Mouse (Mus musculus) kidney, adult 2 months (tissue): Measurements from ENCODE around the gene Nme1. TPM values are rescaled to one million over a fixed set of nuclear protein-coding genes. Genes with fewer than 3 reads are reported as not detected.

Source experiments
- DNase-seq: peaks from one replicate; pipeline ENCODE4 v3.0.0; 2021
- H3K27ac ChIP-seq: fragments of 200-500 bp; 2 replicates; pipeline ENCODE4 v1.5.1; 2012; ENCODE audit warnings: low read depth, low read length, control low read depth, inconsistent platforms; ENCODE audit not compliant: insufficient read depth
- H3K27me3 ChIP-seq: fragments of 200-500 bp; replicated peaks from 2 replicates; pipeline ENCODE4 v1.6.1; 2012; ENCODE audit warnings: mild to moderate bottlenecking, moderate library complexity, low read length, inconsistent platforms; ENCODE audit not compliant: control insufficient read depth, insufficient read depth
- H3K36me3 ChIP-seq: fragments of 200-500 bp; 2 replicates; pipeline ENCODE4 v1.6.1; 2012; ENCODE audit warnings: mild to moderate bottlenecking, moderate library complexity, low read length, inconsistent platforms; ENCODE audit not compliant: control insufficient read depth, insufficient read depth
- H3K4me1 ChIP-seq: fragments of 200-500 bp; 2 replicates; pipeline ENCODE4 v1.6.1; 2011; ENCODE audit warnings: low read length; ENCODE audit not compliant: control insufficient read depth, insufficient read depth
- H3K4me3 ChIP-seq: fragments of 200-500 bp; 2 replicates; pipeline ENCODE4 v1.5.1; 2011; ENCODE audit warnings: mild to moderate bottlenecking, low read depth, low read length, control low read depth; ENCODE audit not compliant: insufficient read depth
- CTCF ChIP-seq: fragments of 200-500 bp; conservative IDR thresholded peaks from 2 replicates; pipeline ENCODE4 v1.5.1; 2011; ENCODE audit warnings: low read depth, mild to moderate bottlenecking, control low read depth, low read length, moderate library complexity, mixed read lengths; ENCODE audit not compliant: insufficient read depth, insufficient read length
- POLR2A ChIP-seq: fragments of 200-500 bp; IDR thresholded peaks from one replicate; pipeline ENCODE4 v1.6.1; 2011; ENCODE audit warnings: low read depth, low read length, control low read depth
- WGBS: fragments of 180-500 bp; shearing (Covaris S2); methylation state at CpG from one replicate; pipeline ENCODE4 v1.1.7; 2018; 5-methylcytosine and 5-hydroxymethylcytosine counted together
- polyA plus RNA-seq: library from polyadenylated mRNA; depleted of rRNA; stranded (reverse); fragments of >200 nt; gene quantifications from 2 replicates; pipeline ENCODE4 v1.2.3, GENCODE M21; 2012

Gene Nme1
- polyA plus RNA-seq, 1 experiment = 158 TPM

- DNase-seq = peak; percentile 96
- Histone ChIP-seq H3K27me3 (no peaks in the 10 kb centered on the region), H3K27ac (peak overlapping the region; percentile 99), H3K36me3 (no peaks in the 10 kb centered on the region), H3K4me1 (peaks cover 24% of the 10 kb centered on the region; the same call in 1 of the 2 replicates), H3K4me3 (peak overlapping the region; percentile 78)
- 2% methylated on average over 15 of the region's 15 CpGs for WGBS
- TF ChIP-seq POLR2A (no peak), CTCF (no peak)
Measured at GRCm38 (mm10) chr11:93995111-93995719, 26.9 kb upstream of the Nme1 start.

- H3K36me3 ChIP-seq = no peaks in the 10 kb centered on the region
- TF ChIP-seq POLR2A (no peak), CTCF (no peak)
- 32% methylated on average over 5 of the region's 5 CpGs for WGBS
- H3K4me1 ChIP-seq = peaks cover 20% of the 10 kb centered on the region; the same call in 1 of the 2 replicates
- H3K27me3 ChIP-seq = no peaks in the 10 kb centered on the region
- H3K4me3 ChIP-seq = peak overlapping the region; percentile 78; the same call in 1 of the 2 replicates
- H3K27ac ChIP-seq = peak overlapping the region; percentile 99
- DNase-seq = no peak
Measured at GRCm38 (mm10) chr11:93994531-93994930, 26.2 kb upstream of the Nme1 start.

GRCm38 (mm10) chr11:93988328-93989062 is 20.2 kb upstream of the Nme1 start:
- Histone ChIP-seq H3K27me3 (no peaks in the 10 kb centered on the region), H3K4me1 (peaks cover 16% of the 10 kb centered on the region), H3K27ac (peak overlapping the region; percentile 94), H3K4me3 (no peak overlapping the region), H3K36me3 (no peaks in the 10 kb centered on the region)
- DNase-seq = peak; percentile 85
- WGBS = 46% methylated on average over 12 of the region's 12 CpGs
- TF ChIP-seq CTCF = no peak
- TF ChIP-seq POLR2A = no peak

GRCm38 (mm10) chr11:93987625-93988327 is 19.5 kb upstream of the Nme1 start:
- H3K4me1 ChIP-seq = peaks cover 16% of the 10 kb centered on the region
- TF ChIP-seq POLR2A (no peak), CTCF (no peak)
- no peaks in the 10 kb centered on the region for H3K36me3 ChIP-seq
- H3K27me3 ChIP-seq = no peaks in the 10 kb centered on the region
- H3K4me3 ChIP-seq = no peak overlapping the region
- DNase-seq = peak; percentile 74
- 44% methylated on average over 8 of the region's 8 CpGs for WGBS
- peak overlapping the region; percentile 94 for H3K27ac ChIP-seq

- H3K36me3 ChIP-seq = no peaks in the 10 kb centered on the region
- peak overlapping the region; percentile 94 for H3K27ac ChIP-seq
- TF ChIP-seq CTCF (no peak), POLR2A (no peak)
- H3K4me3 ChIP-seq = no peak overlapping the region
- 88% methylated on average over 4 of the region's 4 CpGs for WGBS
- H3K4me1 ChIP-seq = peaks cover 16% of the 10 kb centered on the region
- H3K27me3 ChIP-seq = no peaks in the 10 kb centered on the region
- DNase-seq = no peak
Measured at GRCm38 (mm10) chr11:93987026-93987425, 18.7 kb upstream of the Nme1 start.

- Histone ChIP-seq H3K27me3 (no peaks in the 10 kb centered on the region), H3K4me3 (no peak overlapping the region), H3K4me1 (peaks cover 16% of the 10 kb centered on the region), H3K36me3 (no peaks in the 10 kb centered on the region), H3K27ac (no peak overlapping the region)
- TF ChIP-seq POLR2A (no peak), CTCF (no peak)
- DNase-seq = peak; percentile 22
Measured at GRCm38 (mm10) chr11:93986298-93986697, 18.0 kb upstream of the Nme1 start.

- peaks cover 16% of the 10 kb centered on the region for H3K4me1 ChIP-seq
- no peak overlapping the region for H3K4me3 ChIP-seq
- no peak overlapping the region for H3K27ac ChIP-seq
- no peaks in the 10 kb centered on the region for H3K36me3 ChIP-seq
- TF ChIP-seq POLR2A (no peak), CTCF (no peak)
- WGBS = 86% methylated on average over 5 of the region's 5 CpGs
- H3K27me3 ChIP-seq = no peaks in the 10 kb centered on the region
- no peak for DNase-seq
Measured at GRCm38 (mm10) chr11:93985265-93985664, 16.9 kb upstream of the Nme1 start.
